Mouse (Mus musculus): ENCODE measurements around the gene Iqch. TPM values are rescaled to one million over a fixed set of nuclear protein-coding genes. Genes with fewer than 3 reads are reported as not detected.

Gene Iqch
- polyA plus RNA-seq (2015; fragmentation: Nextera tagmentation; extraction: Ambion mirVana): 0.03 TPM in 1 of 2 replicates, not detected in the other

DNA sequence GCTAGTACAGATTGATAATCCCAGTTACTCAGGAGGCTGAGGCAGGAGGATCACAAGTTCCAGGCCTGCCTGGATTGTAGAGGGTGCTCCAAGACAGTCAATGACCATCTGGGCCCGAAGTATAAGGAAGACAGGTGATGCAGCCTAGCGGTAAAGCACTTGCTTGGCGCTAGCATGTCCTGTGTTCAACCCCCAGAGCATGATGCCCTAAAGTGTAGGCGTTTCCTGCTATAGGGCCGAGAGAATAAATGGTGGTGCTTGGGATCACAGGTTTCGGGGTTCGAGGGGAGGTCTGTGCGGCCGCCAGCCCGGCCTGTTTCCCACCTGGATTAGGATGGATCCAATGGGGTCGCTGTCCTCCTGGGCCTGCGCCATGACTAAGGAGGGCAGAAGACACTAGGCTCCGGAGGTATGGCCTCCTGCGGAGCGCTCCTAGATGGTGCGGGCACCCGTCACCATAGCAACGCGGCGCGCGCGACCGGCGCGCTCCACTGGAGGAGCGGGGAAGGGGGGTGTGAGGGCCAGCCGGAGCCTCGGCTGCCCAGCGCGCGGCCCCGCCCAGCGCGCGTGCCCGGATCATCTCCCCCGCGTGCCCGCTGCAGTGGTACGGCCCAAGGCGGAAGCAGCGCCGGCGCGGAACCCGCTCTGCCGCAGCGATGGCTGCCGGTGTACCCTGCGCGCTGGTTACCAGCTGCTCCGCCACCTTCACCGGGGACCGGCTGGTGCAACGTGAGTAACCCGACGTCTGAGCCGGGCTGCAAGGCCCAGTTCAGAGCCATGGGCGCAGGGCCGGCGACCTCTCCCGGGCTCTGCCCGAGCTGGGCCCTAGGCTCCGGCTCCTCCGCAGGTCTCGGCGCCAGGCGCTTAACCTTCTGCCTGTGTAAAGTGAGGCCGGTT is at the start of gene Iqch, which contains the start of gene Aagab:
Gene Iqch (minus strand): TSS at position 451 of the 897 bp plus-strand sequence.
Gene Aagab (plus strand): TSS at position 618 of the 897 bp plus-strand sequence.
- H3K9ac ChIP-seq: peak within 1 kb of the TSS; percentile 92
- 0 out of 2 replicates have a peak, but pooled peaks cover 3% of the 10 kb centered on the region for H3K36me3 ChIP-seq (replicated peaks)
- peak within 1 kb of the TSS; percentile 79 for H3K4me2 ChIP-seq
- no peaks in the 10 kb centered on the region for H3K9me3 ChIP-seq (replicated peaks)
- H3K4me3 ChIP-seq (replicated peaks): peak within 1 kb of the TSS; percentile 97
- peaks cover 32% of the 10 kb centered on the region for H3K4me1 ChIP-seq (replicated peaks)
- H3K27ac ChIP-seq (replicated peaks): peak within 1 kb of the TSS; percentile 70
- H3K27me3 ChIP-seq: no peaks in the 10 kb centered on the region
- under 1% methylated on average over 69 of the region's 70 CpGs for WGBS (ENCODE audit: insufficient replicate concordance)
- ATAC-seq (ENCODE audit: insufficient read depth): peak; percentile 99

DNA sequence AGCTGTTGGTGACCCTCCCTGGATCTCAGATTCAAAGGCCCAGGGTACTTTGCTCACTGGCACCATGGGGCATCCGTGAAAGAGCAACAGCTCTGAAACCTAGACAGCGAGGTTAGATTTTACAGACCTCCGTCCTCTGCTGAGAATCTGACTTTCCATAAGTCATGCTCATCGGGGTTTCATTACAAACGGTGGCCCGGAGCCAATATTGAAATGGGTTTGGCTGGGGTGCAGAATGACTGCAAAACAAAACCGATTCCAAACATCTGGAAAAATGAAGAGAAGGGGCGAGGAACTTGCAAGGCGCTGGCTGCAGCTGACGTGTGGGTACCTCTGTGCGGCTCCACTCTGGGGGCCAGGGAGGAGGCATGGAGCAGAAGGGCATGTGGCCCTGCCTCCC is 49.3 kb upstream of the Iqch start:
- no peak overlapping the region for H3K4me2 ChIP-seq
- ATAC-seq (ENCODE audit: insufficient read depth): no peak
- no peaks in the 10 kb centered on the region for H3K9me3 ChIP-seq (replicated peaks)
- no peaks in the 10 kb centered on the region for H3K4me1 ChIP-seq (replicated peaks)
- no peak overlapping the region for H3K27ac ChIP-seq (replicated peaks)
- H3K27me3 ChIP-seq: no peaks in the 10 kb centered on the region
- H3K9ac ChIP-seq: no peak overlapping the region
- 77% methylated on average over 11 of the region's 11 CpGs for WGBS (ENCODE audit: insufficient replicate concordance)
- no peak overlapping the region for H3K4me3 ChIP-seq (replicated peaks)
- H3K36me3 ChIP-seq (replicated peaks): peaks cover 41% of the 10 kb centered on the region

- Histone ChIP-seq H3K27ac (replicated peaks) (no peak overlapping the region), H3K27me3 (no peaks in the 10 kb centered on the region), H3K4me3 (replicated peaks) (no peak overlapping the region), H3K9me3 (replicated peaks) (no peaks in the 10 kb centered on the region), H3K9ac (no peak overlapping the region), H3K4me2 (no peak overlapping the region), H3K4me1 (replicated peaks) (no peaks in the 10 kb centered on the region), H3K36me3 (replicated peaks) (peaks cover 44% of the 10 kb centered on the region)
- no peak for ATAC-seq (ENCODE audit: insufficient read depth)
- WGBS (ENCODE audit: insufficient replicate concordance): 76% methylated on average over 14 of the region's 14 CpGs
Observed at GRCm38 (mm10) chr9:63650905-63651304, 48.6 kb upstream of the Iqch start.

DNA sequence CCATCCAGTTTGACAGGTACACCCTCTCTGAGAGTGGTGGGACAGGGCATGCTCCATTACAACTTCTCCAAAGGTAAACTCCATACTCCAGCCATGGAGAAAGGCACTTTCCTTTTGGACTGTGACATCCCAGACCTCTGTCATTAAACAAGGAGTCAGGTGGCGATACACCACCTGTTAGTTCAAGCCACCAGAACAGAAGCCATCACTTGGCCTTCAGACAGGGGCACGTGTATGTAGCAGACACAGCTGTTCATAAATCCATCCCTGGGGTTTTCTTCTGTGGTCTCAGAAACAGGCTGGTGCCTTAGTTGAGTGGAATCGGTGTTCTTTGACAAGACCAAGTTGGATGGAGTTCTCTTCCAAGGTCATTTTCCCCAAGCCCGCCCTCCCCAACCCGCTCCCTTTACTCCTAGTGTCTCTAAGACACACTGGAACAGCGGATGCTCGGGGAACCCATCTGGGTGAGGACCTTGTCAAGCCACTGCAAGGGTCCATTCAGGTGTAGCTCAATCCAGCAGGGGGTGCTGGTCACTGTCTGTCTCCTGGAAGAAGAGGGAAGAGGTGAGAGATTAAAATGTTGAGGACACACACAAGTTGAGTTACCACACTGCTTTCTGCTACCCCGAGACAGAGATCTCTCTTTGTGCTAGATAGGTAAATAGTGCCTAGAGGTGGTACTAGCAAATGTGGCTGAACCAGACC is 47.7 kb upstream of the Iqch start:
- no peak overlapping the region for H3K9ac ChIP-seq
- ATAC-seq (ENCODE audit: insufficient read depth): no peak
- H3K27ac ChIP-seq (replicated peaks): no peak overlapping the region
- no peak overlapping the region for H3K4me3 ChIP-seq (replicated peaks)
- no peak overlapping the region for H3K4me2 ChIP-seq
- H3K4me1 ChIP-seq (replicated peaks): 0 out of 2 replicates have a peak, but pooled peaks cover 5% of the 10 kb centered on the region
- H3K9me3 ChIP-seq (replicated peaks): no peaks in the 10 kb centered on the region
- peaks cover 40% of the 10 kb centered on the region for H3K36me3 ChIP-seq (replicated peaks)
- no peaks in the 10 kb centered on the region for H3K27me3 ChIP-seq
- 73% methylated on average over 8 of the region's 8 CpGs for WGBS (ENCODE audit: insufficient replicate concordance)

DNA sequence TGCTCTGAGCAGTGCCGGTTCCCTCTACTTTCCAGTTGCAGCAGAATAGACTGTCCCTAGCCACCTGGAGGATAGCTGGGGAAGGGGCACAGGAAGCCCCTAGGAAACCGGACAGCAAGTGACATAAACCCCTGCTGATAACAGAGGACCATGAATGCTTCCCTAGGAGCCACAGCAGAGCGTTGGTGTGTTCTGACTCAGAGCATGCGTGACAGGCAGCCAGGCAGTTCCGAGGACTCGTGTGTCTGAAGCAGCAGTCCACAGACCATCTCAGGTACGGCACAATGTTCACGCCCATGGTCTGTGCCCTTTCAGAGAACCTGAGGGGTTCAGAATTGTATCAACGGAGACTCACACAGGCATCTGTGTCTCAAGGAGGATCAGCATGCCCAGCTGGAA is 46.2 kb upstream of the Iqch start:
- Histone ChIP-seq H3K9ac (no peak overlapping the region), H3K4me1 (replicated peaks) (0 out of 2 replicates have a peak, but pooled peaks cover 5% of the 10 kb centered on the region), H3K4me3 (replicated peaks) (no peak overlapping the region), H3K4me2 (no peak overlapping the region), H3K27ac (replicated peaks) (no peak overlapping the region), H3K36me3 (replicated peaks) (peaks cover 40% of the 10 kb centered on the region), H3K27me3 (no peaks in the 10 kb centered on the region), H3K9me3 (replicated peaks) (no peaks in the 10 kb centered on the region)
- 69% methylated on average over 9 of the region's 9 CpGs for WGBS (ENCODE audit: insufficient replicate concordance)
- no peak for ATAC-seq (ENCODE audit: insufficient read depth)

DNA sequence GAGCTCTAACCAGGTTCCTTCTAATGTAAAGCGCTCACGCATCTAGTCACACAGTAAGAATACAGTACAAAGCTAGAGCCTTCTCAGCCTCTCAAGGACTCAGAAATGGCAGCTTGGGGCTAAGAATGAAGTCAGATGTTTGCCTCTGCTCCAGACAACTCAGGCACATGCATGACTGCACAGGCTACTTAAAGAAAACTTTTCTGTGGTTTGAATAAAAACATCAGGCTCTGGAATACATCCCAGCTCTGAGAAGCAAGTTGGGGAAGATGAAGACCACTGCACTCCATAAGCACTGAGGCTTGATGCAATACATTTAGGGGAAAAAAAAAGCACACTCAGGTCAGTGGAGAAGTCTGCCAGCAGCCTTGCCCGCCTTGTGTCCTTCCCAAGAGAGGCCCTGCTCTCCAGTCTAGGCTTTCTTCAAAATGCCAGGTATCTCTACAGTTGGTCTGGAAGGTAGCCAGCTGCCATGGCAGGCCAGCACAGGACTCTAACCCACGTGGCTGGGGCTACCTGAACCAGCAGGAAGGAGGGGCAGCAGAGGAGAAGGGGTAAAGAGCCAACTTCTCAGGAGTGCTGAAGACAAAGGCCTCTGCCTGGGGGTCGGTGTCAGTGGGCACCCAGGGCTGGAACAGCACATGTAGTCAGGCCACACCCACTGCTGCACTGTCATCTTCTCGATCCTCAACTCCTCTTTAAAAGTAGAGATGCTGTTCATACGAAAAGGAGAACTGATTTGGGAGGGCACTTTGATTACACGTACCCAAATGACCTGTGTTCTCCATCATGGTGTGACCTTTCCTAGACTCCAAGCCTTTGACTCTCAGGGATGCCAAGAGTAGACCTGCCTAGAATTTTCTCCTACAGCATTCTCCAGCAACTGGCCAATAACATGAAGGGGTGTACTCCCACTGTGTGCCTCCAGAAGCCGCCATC is 45.6 kb upstream of the Iqch start:
- no peak overlapping the region for H3K27ac ChIP-seq (replicated peaks)
- H3K9me3 ChIP-seq (replicated peaks): no peaks in the 10 kb centered on the region
- no peak overlapping the region for H3K4me3 ChIP-seq (replicated peaks)
- H3K36me3 ChIP-seq (replicated peaks): peaks cover 39% of the 10 kb centered on the region
- 0 out of 2 replicates have a peak, but pooled peaks cover 5% of the 10 kb centered on the region for H3K4me1 ChIP-seq (replicated peaks)
- H3K27me3 ChIP-seq: no peaks in the 10 kb centered on the region
- WGBS (ENCODE audit: insufficient replicate concordance): 64% methylated on average over 9 of the region's 9 CpGs
- no peak overlapping the region for H3K9ac ChIP-seq
- no peak overlapping the region for H3K4me2 ChIP-seq
- ATAC-seq (ENCODE audit: insufficient read depth): no peak

- 68% methylated on average over 8 of the region's 8 CpGs for WGBS (ENCODE audit: insufficient replicate concordance)
- H3K9me3 ChIP-seq (replicated peaks): no peaks in the 10 kb centered on the region
- H3K27ac ChIP-seq (replicated peaks): no peak overlapping the region
- 0 out of 2 replicates have a peak, but pooled peaks cover 5% of the 10 kb centered on the region for H3K4me1 ChIP-seq (replicated peaks)
- ATAC-seq (ENCODE audit: insufficient read depth): no peak
- no peaks in the 10 kb centered on the region for H3K27me3 ChIP-seq
- no peak overlapping the region for H3K9ac ChIP-seq
- H3K4me2 ChIP-seq: no peak overlapping the region
- H3K4me3 ChIP-seq (replicated peaks): no peak overlapping the region
- H3K36me3 ChIP-seq (replicated peaks): peaks cover 42% of the 10 kb centered on the region
Observed at GRCm38 (mm10) chr9:63645084-63645483, 42.8 kb upstream of the Iqch start.

DNA sequence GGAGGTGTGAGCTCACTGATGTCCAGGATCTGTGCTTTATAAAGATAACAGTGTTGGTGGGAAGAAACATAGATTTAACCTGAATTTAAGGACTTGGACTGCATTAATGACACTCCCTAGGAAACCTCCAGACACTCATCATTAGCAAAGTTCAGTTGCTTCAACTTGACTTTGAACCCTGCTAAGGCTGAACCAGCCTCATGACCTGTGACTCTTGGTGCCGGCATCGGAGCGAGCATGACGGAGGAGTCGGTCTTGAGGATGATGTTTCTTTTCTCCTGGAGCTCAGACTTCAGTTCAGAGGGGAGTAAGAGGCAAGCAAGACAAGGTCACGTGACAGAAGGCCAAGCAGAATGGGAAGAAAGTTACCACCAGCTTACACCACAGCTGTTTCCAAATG is 41.7 kb upstream of the Iqch start:
- H3K4me3 ChIP-seq (replicated peaks): no peak overlapping the region
- H3K9ac ChIP-seq: no peak overlapping the region
- H3K27me3 ChIP-seq: no peaks in the 10 kb centered on the region
- H3K4me1 ChIP-seq (replicated peaks): 0 out of 2 replicates have a peak, but pooled peaks cover 5% of the 10 kb centered on the region
- no peak overlapping the region for H3K4me2 ChIP-seq
- no peak for ATAC-seq (ENCODE audit: insufficient read depth)
- 84% methylated on average over 6 of the region's 6 CpGs for WGBS (ENCODE audit: insufficient replicate concordance)
- no peaks in the 10 kb centered on the region for H3K9me3 ChIP-seq (replicated peaks)
- H3K36me3 ChIP-seq (replicated peaks): peaks cover 37% of the 10 kb centered on the region
- no peak overlapping the region for H3K27ac ChIP-seq (replicated peaks)

DNA sequence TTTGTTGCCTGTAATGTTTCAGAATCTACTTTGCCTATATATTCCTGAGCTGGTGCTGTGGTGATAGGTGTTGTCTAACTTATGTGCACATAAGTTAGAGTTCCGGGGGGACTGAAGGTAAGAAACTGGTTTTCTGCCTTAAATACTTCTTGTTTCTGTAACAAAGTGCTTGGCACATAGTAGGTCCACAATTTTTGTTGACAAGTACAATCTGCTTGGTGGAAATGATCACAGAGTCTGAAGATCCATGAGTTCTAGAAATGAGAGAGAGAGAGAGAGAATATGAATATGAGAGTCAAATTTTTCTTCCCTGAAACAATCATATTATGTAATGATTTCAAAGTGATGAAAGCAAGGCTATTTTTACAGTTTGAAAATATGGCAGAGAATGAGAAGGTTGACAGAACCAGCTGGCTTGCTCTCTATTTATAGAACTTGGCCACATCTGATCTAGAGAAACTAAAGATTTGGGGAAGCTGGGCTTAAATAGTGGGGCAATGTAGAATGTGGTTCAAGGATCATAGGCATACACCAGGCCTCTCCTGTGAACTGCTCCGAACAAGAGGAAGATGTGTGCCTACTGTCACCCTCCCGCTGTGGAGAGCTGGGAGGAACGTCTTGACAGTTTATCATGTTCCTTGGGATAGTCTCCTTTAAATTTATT is 39.8 kb upstream of the Iqch start:
- no peaks in the 10 kb centered on the region for H3K9me3 ChIP-seq (replicated peaks)
- H3K27ac ChIP-seq (replicated peaks): no peak overlapping the region
- H3K36me3 ChIP-seq (replicated peaks): peaks cover 37% of the 10 kb centered on the region
- no peak for ATAC-seq (ENCODE audit: insufficient read depth)
- H3K9ac ChIP-seq: no peak overlapping the region
- 77% methylated on average over 4 of the region's 4 CpGs for WGBS (ENCODE audit: insufficient replicate concordance)
- H3K4me2 ChIP-seq: no peak overlapping the region
- 0 out of 2 replicates have a peak, but pooled peaks cover 5% of the 10 kb centered on the region for H3K4me1 ChIP-seq (replicated peaks)
- H3K4me3 ChIP-seq (replicated peaks): no peak overlapping the region
- H3K27me3 ChIP-seq: no peaks in the 10 kb centered on the region

GRCm38 (mm10) chr9:63636113-63636512 is 33.8 kb upstream of the Iqch start:
- Histone ChIP-seq H3K9me3 (replicated peaks) (no peaks in the 10 kb centered on the region), H3K27me3 (no peaks in the 10 kb centered on the region), H3K4me2 (no peak overlapping the region), H3K36me3 (replicated peaks) (peaks cover 54% of the 10 kb centered on the region), H3K9ac (no peak overlapping the region), H3K4me1 (replicated peaks) (no peaks in the 10 kb centered on the region), H3K27ac (replicated peaks) (no peak overlapping the region), H3K4me3 (replicated peaks) (no peak overlapping the region)
- WGBS (ENCODE audit: insufficient replicate concordance): 80% methylated on average over 7 of the region's 7 CpGs
- no peak for ATAC-seq (ENCODE audit: insufficient read depth)

All from liver, embryonic 15.5 days (tissue).